Mouse (Mus musculus) embryonic stem cell, embryonic (primary cell): ENCODE data around the gene Kcnh4.

ENCODE experiments used
- CTCF ChIA-PET, 4 experiments: fragments of 300-600 bp in 2 of 4; fragments of 350-600 bp in 2 of 4; sonication (Branson Sonifier 250); formaldehyde crosslinking; loops; one replicate each; lab custom pipeline; 2022; ENCODE audit warnings: inconsistent platforms in 2 of 4; lab: Charles Lee
- POLR2A ChIA-PET, 4 experiments: fragments of 300-600 bp in 2 of 4; fragments of 350-600 bp in 2 of 4; sonication (Branson Sonifier 250); formaldehyde crosslinking; loops; one replicate each; lab custom pipeline; 2022; ENCODE audit warnings: antibody characterized with exemption in 4 of 4, inconsistent platforms in 1 of 4; lab: Charles Lee

The Kcnh4 gene

GRCm38 (mm10) chr11:100750127-100750526, 9.6 kb downstream of the Kcnh4 start:
- ChIA-PET POLR2A (interaction anchor here in 3 of 4 experiments (0.7 to 2.9 kb wide), 4 partner anchors 9 to 353 kb away, joined by 3 to 10 read pairs (median 3); partner anchors contain the start of genes Jup (in 1 of the 3) and Rab5c (in 1 of the 3)), CTCF (interaction anchor here in 2 of 4 experiments (0.5 to 0.9 kb wide), 3 partner anchors 11 to 208 kb away, joined by 3 to 8 read pairs (median 3); no protein-coding TSS in a partner anchor)

GRCm38 (mm10) chr11:100749469-100749868, 10.3 kb downstream of the Kcnh4 start:
- CTCF ChIA-PET, result interaction anchor here in 2 of 4 experiments (0.9 to 1.3 kb wide), 2 partner anchors 12 kb away, joined by 3 read pairs; no protein-coding TSS in a partner anchor
- POLR2A ChIA-PET, result interaction anchor here in 1 of 4 experiments (2.9 kb wide), 1 partner anchor 11 kb away, joined by 10 read pairs; the partner anchor contains the start of gene Rab5c

GRCm38 (mm10) chr11:100748620-100749019, 11.1 kb downstream of the Kcnh4 start:
- ChIA-PET POLR2A (interaction anchor here in 2 of 4 experiments (0.7 to 2.9 kb wide), 4 partner anchors 10 to 222 kb away, joined by 3 to 10 read pairs (median 6); partner anchors contain the start of gene Rab5c (in 2 of the 2)), CTCF (interaction anchor here (0.5 to 1.3 kb wide), 5 partner anchors 10 to 84 kb away, joined by 3 to 6 read pairs (median 4); no protein-coding TSS in a partner anchor)

- POLR2A ChIA-PET, result interaction anchor here in 3 of 4 experiments (0.6 to 1.3 kb wide), 7 partner anchors 9 to 1037 kb away, joined by 3 to 10 read pairs (median 4); partner anchors contain the start of gene Rab5c (in 2 of the 3)
- CTCF ChIA-PET, result interaction anchor here in 3 of 4 experiments (0.6 to 2.4 kb wide), 4 partner anchors 9 to 1578 kb away, joined by 3 to 17 read pairs (median 4); partner anchors contain the start of gene Rab5c (in 1 of the 3)
Measured at GRCm38 (mm10) chr11:100747114-100747513, 12.6 kb downstream of the Kcnh4 start.

- POLR2A ChIA-PET, result interaction anchor here (0.6 to 1.3 kb wide), 8 partner anchors 8 to 1037 kb away, joined by 3 to 10 read pairs (median 4); partner anchors contain the start of gene Rab5c (in 2 of the 4)
- CTCF ChIA-PET, result interaction anchor here (0.8 to 2.4 kb wide), 4 partner anchors 9 to 15 kb away, joined by 3 to 17 read pairs (median 4); partner anchors contain the start of gene Rab5c (in 1 of the 4)
Measured at GRCm38 (mm10) chr11:100746546-100746945, 13.2 kb downstream of the Kcnh4 start.

- CTCF ChIA-PET, result interaction anchor here (0.5 to 5.6 kb wide), 23 partner anchors 14 to 313 kb away, joined by 3 to 56 read pairs (median 3); partner anchors contain the start of genes Kcnh4 (in 2 of the 4), Ghdc (in 1 of the 4), Hcrt (in 1 of the 4) and Hspb9 (in 1 of the 4)
Measured at GRCm38 (mm10) chr11:100745085-100745484, 14.7 kb downstream of the Kcnh4 start.

GRCm38 (mm10) chr11:100741348-100741747, 18.4 kb downstream of the Kcnh4 start:
- ChIA-PET CTCF (interaction anchor here in 3 of 4 experiments (0.7 to 5.6 kb wide), 5 partner anchors 19 to 130 kb away, joined by 3 to 56 read pairs (median 5); partner anchors contain the start of genes Hcrt (in 1 of the 3) and Kcnh4 (in 1 of the 3)), POLR2A (interaction anchor here in 3 of 4 experiments (0.6 to 1.4 kb wide), 6 partner anchors 17 to 330 kb away, joined by 3 to 4 read pairs (median 3); partner anchors contain the start of gene Stat3 (in 1 of the 3))

More at GRCm38 (mm10) chr11:100745085-100745484, 14.7 kb downstream of the Kcnh4 start:
- POLR2A ChIA-PET, result interaction anchor here in 3 of 4 experiments (0.6 to 1.2 kb wide), 12 partner anchors 9 to 425 kb away, joined by 3 to 6 read pairs (median 3); partner anchors contain the start of genes Dhx58 (in 1 of the 3), Eif1 (in 1 of the 3), Kat2a (in 1 of the 3) and Stat3 (in 1 of the 3)

- POLR2A ChIA-PET, result interaction anchor here (0.6 to 4.0 kb wide), 61 partner anchors 8 to 681 kb away, joined by 3 to 33 read pairs (median 5); partner anchors contain the start of genes Kcnh4 (in 4 of the 4), Acly (in 2 of the 4), Ghdc (in 2 of the 4) and Jup (in 2 of the 4)
- CTCF ChIA-PET, result interaction anchor here (0.6 to 3.0 kb wide), 10 partner anchors 12 to 493 kb away, joined by 3 to 15 read pairs (median 6); partner anchors contain the start of gene Hspb9 (in 1 of the 4)
Measured at GRCm38 (mm10) chr11:100738749-100739148, 21.0 kb downstream of the Kcnh4 start.

- ChIA-PET CTCF (interaction anchor here (0.7 to 3.0 kb wide), 19 partner anchors 9 to 522 kb away, joined by 3 to 15 read pairs (median 5); partner anchors contain the start of genes Hspb9 (in 2 of the 4), Acly (in 1 of the 4), Dnajc7 (in 1 of the 4) and Ghdc (in 1 of the 4)), POLR2A (interaction anchor here (0.6 to 4.0 kb wide), 90 partner anchors 8 to 704 kb away, joined by 3 to 33 read pairs (median 4); partner anchors contain the start of genes Kcnh4 (in 4 of the 4), Ghdc (in 3 of the 4), Kat2a (in 3 of the 4) and Rpl27 (in 3 of the 4))
Measured at GRCm38 (mm10) chr11:100738066-100738604, 21.6 kb downstream of the Kcnh4 start, which contains the start of gene Rab5c. Gene Rab5c (minus strand): TSS chr11:100738215.

- CTCF ChIA-PET, result interaction anchor here (0.7 to 3.0 kb wide), 15 partner anchors 10 to 523 kb away, joined by 3 to 15 read pairs (median 4); partner anchors contain the start of genes Hspb9 (in 2 of the 4), Acly (in 1 of the 4), Dnajc7 (in 1 of the 4) and Wnk4 (in 1 of the 4)
- POLR2A ChIA-PET, result interaction anchor here (0.7 to 4.0 kb wide), 63 partner anchors 8 to 705 kb away, joined by 3 to 33 read pairs (median 5); partner anchors contain the start of genes Ghdc (in 3 of the 4), Eif1 (in 2 of the 4), Hspb9 (in 2 of the 4) and Kat2a (in 2 of the 4)
Measured at GRCm38 (mm10) chr11:100737105-100737733, 22.5 kb downstream of the Kcnh4 start.

GRCm38 (mm10) chr11:100736746-100737080, 23.0 kb downstream of the Kcnh4 start:
- CTCF ChIA-PET, result interaction anchor here (0.7 to 3.0 kb wide), 8 partner anchors 12 to 154 kb away, joined by 3 to 15 read pairs (median 6); partner anchors contain the start of genes Dnajc7 (in 1 of the 4) and Hspb9 (in 1 of the 4)
- POLR2A ChIA-PET, result interaction anchor here in 3 of 4 experiments (1.0 to 4.0 kb wide), 15 partner anchors 9 to 417 kb away, joined by 3 to 33 read pairs (median 10); partner anchors contain the start of genes Hspb9 (in 2 of the 3), Kat2a (in 2 of the 3), Acly (in 1 of the 3) and Eif1 (in 1 of the 3)

- CTCF ChIA-PET, result interaction anchor here in 3 of 4 experiments (0.7 to 3.0 kb wide), 7 partner anchors 11 to 155 kb away, joined by 3 to 15 read pairs (median 5); partner anchors contain the start of gene Hspb9 (in 1 of the 3)
- POLR2A ChIA-PET, result interaction anchor here in 3 of 4 experiments (0.5 to 4.0 kb wide), 15 partner anchors 8 to 208 kb away, joined by 3 to 33 read pairs (median 6); partner anchors contain the start of genes Hspb9 (in 2 of the 3), Kat2a (in 2 of the 3), Acly (in 1 of the 3) and Stat3 (in 1 of the 3)
Measured at GRCm38 (mm10) chr11:100735954-100736745, 23.6 kb downstream of the Kcnh4 start.

- CTCF ChIA-PET, result interaction anchor here (0.6 to 2.8 kb wide), 7 partner anchors 10 to 224 kb away, joined by 3 to 8 read pairs (median 4); partner anchors contain the start of gene Kcnh4 (in 1 of the 4)
- POLR2A ChIA-PET, result interaction anchor here (0.5 to 4.0 kb wide), 12 partner anchors 10 to 207 kb away, joined by 3 to 33 read pairs (median 4); partner anchors contain the start of genes Hspb9 (in 2 of the 4), Acly (in 1 of the 4), Dhx58 (in 1 of the 4) and Stat3 (in 1 of the 4)
Measured at GRCm38 (mm10) chr11:100735134-100735865, 24.4 kb downstream of the Kcnh4 start.

GRCm38 (mm10) chr11:100730477-100731205, 29.1 kb downstream of the Kcnh4 start:
- POLR2A ChIA-PET, result interaction anchor here in 2 of 4 experiments (0.6 to 8.4 kb wide), 4 partner anchors 9 to 411 kb away, joined by 3 to 54 read pairs (median 6); partner anchors contain the start of genes Eif1 (in 1 of the 2) and Hspb9 (in 1 of the 2)
- CTCF ChIA-PET, result interaction anchor here in 2 of 4 experiments (0.6 to 1.3 kb wide), 3 partner anchors 16 to 1965 kb away, joined by 3 to 5 read pairs (median 4); no protein-coding TSS in a partner anchor
